Mouse (Mus musculus) limb, embryonic 14.5 days (tissue): ENCODE data around the gene Ttll7. TPM values are rescaled to one million over a fixed set of nuclear protein-coding genes. Genes with fewer than 3 reads are reported as not detected.

Source experiments
- ATAC-seq: fragments of 200-750 bp; cut with Nextera tagmentation; 2 replicates; pipeline ENCODE4 v1.8.0; 2017; ENCODE audit warnings: low read depth, moderate number of reproducible peaks, moderate TSS enrichment; ENCODE audit not compliant: low FRiP score
- DNase-seq: peaks from one replicate; pipeline ENCODE4 v3.0.0-alpha.2; 2015; ENCODE audit warnings: low spot score
- H3K27ac ChIP-seq: fragments of 300-500 bp; sonication (generic); replicated peaks from 2 replicates; pipeline ENCODE4 v1.5.1; 2014; ENCODE audit warnings: low read depth, mild to moderate bottlenecking, low read length, moderate library complexity, mixed read lengths
- H3K27me3 ChIP-seq: fragments of 300-500 bp; sonication (generic); 2 replicates; pipeline ENCODE4 v1.6.1; 2014; ENCODE audit warnings: low read length, mixed read lengths; ENCODE audit not compliant: control insufficient read depth, insufficient read depth
- H3K36me3 ChIP-seq: fragments of 300-500 bp; sonication (generic); 2 replicates; pipeline ENCODE4 v1.6.1; 2014; ENCODE audit warnings: mild to moderate bottlenecking, low read length, moderate library complexity, mixed read lengths; ENCODE audit not compliant: control insufficient read depth, insufficient read depth
- H3K4me1 ChIP-seq: fragments of 300-500 bp; sonication (generic); 2 replicates; pipeline ENCODE4 v1.6.1; 2014; ENCODE audit warnings: antibody characterized with exemption, low read length, mixed read lengths; ENCODE audit not compliant: control insufficient read depth, insufficient read depth
- H3K4me2 ChIP-seq: fragments of 300-500 bp; sonication (generic); replicated peaks from 2 replicates; pipeline ENCODE4 v1.6.1; 2014; ENCODE audit warnings: low read depth, mild to moderate bottlenecking, low read length, moderate library complexity; ENCODE audit not compliant: severe bottlenecking
- H3K4me3 ChIP-seq: fragments of 300-500 bp; sonication (generic); replicated peaks from 2 replicates; pipeline ENCODE4 v1.5.1; 2014; ENCODE audit warnings: low read length
- H3K9ac ChIP-seq: fragments of 300-500 bp; sonication (generic); 2 replicates; pipeline ENCODE4 v1.6.1; 2014; ENCODE audit warnings: mild to moderate bottlenecking, low read depth, low read length, moderate library complexity; ENCODE audit not compliant: severe bottlenecking
- H3K9me3 ChIP-seq: fragments of 300-500 bp; sonication (generic); 2 replicates; pipeline ENCODE4 v1.6.1; 2016; ENCODE audit warnings: low read length; ENCODE audit not compliant: control insufficient read depth
- POLR2A ChIP-seq: fragments of 200-500 bp; IDR thresholded peaks from 2 replicates; pipeline ENCODE4 v1.8.0; 2012; ENCODE audit warnings: inconsistent platforms, mild to moderate bottlenecking, moderate library complexity, borderline replicate concordance; ENCODE audit not compliant: insufficient read depth, insufficient read length; ENCODE audit errors: extremely low read depth
- WGBS: fragments of 180-500 bp; shearing (Covaris S2); extraction: QIAGEN DNeasy Blood & Tissue Kit; methylation state at CpG from one replicate; pipeline ENCODE4 v1.1.7; 2014; 5-methylcytosine and 5-hydroxymethylcytosine counted together
- polyA plus RNA-seq, 2 experiments: library from polyadenylated mRNA; depleted of rRNA in 1 of 2; stranded (reverse) in 1 of 2; unstranded in 1 of 2; fragments of >200 nt; fragmentation: Nextera tagmentation in 1 of 2; extraction: Ambion mirVana in 1 of 2; gene quantifications; 2 replicates each; pipeline versions ENCODE4 v1.2.1 to v1.2.3; 2012 to 2014

The Ttll7 gene
- polyA plus RNA-seq, 2 experiments, result 1.4 to 1.7 TPM

DNA sequence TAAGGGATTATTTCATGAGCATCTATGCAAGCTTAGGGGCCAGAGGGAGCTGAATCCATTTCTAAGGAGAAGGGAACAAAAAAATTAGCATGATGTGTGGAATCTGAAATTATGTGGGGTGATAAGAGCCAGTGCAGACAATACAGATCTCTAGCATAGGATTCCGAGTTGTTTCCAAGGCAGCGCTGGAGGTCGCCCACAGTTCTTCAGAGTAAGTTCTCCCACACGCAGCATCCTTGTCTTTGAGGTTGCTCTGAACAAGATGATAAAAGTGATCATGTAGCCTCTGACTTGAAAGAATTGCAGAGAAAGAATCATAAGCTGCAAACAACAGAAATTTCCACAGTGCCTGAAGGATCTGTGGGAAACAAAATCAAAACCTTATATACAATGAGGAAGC, 31.4 kb upstream of the Ttll7 start:
- Histone ChIP-seq H3K4me2 (no peak overlapping the region), H3K4me1 (no peaks in the 10 kb centered on the region), H3K27ac (no peak overlapping the region), H3K27me3 (no peaks in the 10 kb centered on the region), H3K4me3 (no peak overlapping the region), H3K36me3 (no peaks in the 10 kb centered on the region), H3K9me3 (no peaks in the 10 kb centered on the region), H3K9ac (no peak overlapping the region)
- ATAC-seq (no peak), DNase-seq (no peak)
- TF ChIP-seq POLR2A, result no peak
- WGBS, result 88% methylated on average over 4 of the region's 4 CpGs

- TF ChIP-seq POLR2A, result no peak
- Histone ChIP-seq H3K27ac (no peak overlapping the region), H3K27me3 (no peaks in the 10 kb centered on the region), H3K4me2 (no peak overlapping the region), H3K36me3 (no peaks in the 10 kb centered on the region), H3K9ac (no peak overlapping the region), H3K9me3 (no peaks in the 10 kb centered on the region), H3K4me1 (peaks cover 4% of the 10 kb centered on the region; the same call in 1 of the 2 replicates), H3K4me3 (no peak overlapping the region)
- 41% methylated on average over 3 of the region's 3 CpGs for WGBS
- DNase-seq (no peak), ATAC-seq (no peak)
These were observed 9.4 kb upstream of the Ttll7 start for GRCm38 (mm10) chr3:146842766-146843165.

DNA sequence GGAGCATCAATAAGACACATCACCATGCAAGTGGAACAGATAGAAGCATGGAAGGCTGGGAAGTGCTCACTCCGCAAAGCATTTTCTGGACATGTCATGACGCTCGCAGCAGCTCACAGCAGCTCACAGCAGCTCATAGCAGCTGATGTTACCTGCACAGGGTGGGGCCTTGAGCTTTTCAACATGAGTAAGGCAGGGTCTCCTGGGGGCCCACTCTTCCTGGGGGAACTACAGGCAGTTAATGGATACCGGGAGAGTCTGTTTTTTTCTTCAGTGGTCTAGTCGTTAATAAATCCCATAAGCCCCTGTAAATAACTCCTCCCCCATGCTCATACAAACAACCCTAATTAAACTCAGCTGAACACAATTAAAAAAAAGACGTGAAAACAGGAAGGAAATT, 8.7 kb upstream of the Ttll7 start:
- TF ChIP-seq POLR2A, result no peak
- no peaks in the 10 kb centered on the region for H3K36me3 ChIP-seq
- H3K4me2 ChIP-seq, result no peak overlapping the region
- DNase-seq (no peak), ATAC-seq (no peak)
- H3K27ac ChIP-seq, result no peak overlapping the region
- H3K27me3 ChIP-seq, result no peaks in the 10 kb centered on the region
- no peak overlapping the region for H3K9ac ChIP-seq
- 34% methylated on average over 6 of the region's 6 CpGs for WGBS
- H3K4me3 ChIP-seq, result no peak overlapping the region
- no peaks in the 10 kb centered on the region for H3K9me3 ChIP-seq
- H3K4me1 ChIP-seq, result peaks cover 4% of the 10 kb centered on the region; the same call in 1 of the 2 replicates

DNA sequence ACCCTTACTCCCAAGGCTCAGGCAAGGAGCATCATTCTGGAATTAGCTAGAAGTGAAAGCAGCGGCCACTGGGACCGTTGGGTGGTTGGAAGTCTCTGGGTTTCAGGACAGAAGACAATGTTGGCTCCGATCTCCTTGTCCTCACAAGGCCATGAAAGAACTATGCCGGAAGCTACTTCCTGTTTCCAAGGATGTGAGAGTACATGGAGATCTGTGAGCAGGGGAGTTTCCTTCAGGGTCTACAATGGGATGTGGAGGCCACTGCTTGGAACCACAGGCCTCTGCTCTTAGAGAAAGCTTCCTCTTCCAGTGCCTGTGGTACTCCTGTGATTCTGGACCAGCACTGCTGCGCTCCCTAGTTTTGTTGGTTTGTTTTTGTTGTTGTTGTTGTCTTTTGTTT, 5.9 kb upstream of the Ttll7 start:
- Histone ChIP-seq H3K36me3 (no peaks in the 10 kb centered on the region), H3K4me3 (no peak overlapping the region), H3K27me3 (no peaks in the 10 kb centered on the region), H3K9ac (no peak overlapping the region), H3K4me1 (peaks cover 4% of the 10 kb centered on the region; the same call in 1 of the 2 replicates), H3K9me3 (no peaks in the 10 kb centered on the region), H3K4me2 (no peak overlapping the region), H3K27ac (no peak overlapping the region)
- no peak for DNase-seq
- WGBS, result 92% methylated on average over 5 of the region's 5 CpGs
- ATAC-seq, result no peak
- TF ChIP-seq POLR2A, result no peak

DNA sequence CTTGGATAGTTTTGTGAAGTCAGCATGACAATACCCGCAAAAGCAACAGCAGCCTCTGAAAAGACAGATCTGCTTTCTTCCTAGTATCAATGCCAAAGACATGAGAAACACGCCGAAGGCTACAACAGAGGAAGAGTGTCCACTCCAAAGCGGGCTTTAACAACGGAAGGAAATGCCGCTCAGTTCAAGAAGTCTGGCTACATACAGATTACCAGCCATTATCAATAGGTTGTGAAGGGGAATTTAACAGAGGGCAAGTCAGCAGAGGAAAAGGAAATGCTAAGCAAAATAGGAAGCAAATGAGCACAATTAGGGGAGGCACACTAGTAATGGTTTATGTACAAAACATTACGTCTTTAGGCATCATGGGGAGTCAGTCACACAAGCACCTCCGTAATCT, 4.1 kb upstream of the Ttll7 start:
- 80% methylated on average over 8 of the region's 8 CpGs for WGBS
- H3K27me3 ChIP-seq, result no peaks in the 10 kb centered on the region
- H3K4me3 ChIP-seq, result no peak overlapping the region
- no peak overlapping the region for H3K9ac ChIP-seq
- no peak for DNase-seq
- no peak overlapping the region for H3K27ac ChIP-seq
- no peak overlapping the region for H3K4me2 ChIP-seq
- no peak for TF ChIP-seq POLR2A
- no peak for ATAC-seq
- no peaks in the 10 kb centered on the region for H3K36me3 ChIP-seq
- H3K4me1 ChIP-seq, result peaks cover 4% of the 10 kb centered on the region; the same call in 1 of the 2 replicates
- H3K9me3 ChIP-seq, result no peaks in the 10 kb centered on the region

DNA sequence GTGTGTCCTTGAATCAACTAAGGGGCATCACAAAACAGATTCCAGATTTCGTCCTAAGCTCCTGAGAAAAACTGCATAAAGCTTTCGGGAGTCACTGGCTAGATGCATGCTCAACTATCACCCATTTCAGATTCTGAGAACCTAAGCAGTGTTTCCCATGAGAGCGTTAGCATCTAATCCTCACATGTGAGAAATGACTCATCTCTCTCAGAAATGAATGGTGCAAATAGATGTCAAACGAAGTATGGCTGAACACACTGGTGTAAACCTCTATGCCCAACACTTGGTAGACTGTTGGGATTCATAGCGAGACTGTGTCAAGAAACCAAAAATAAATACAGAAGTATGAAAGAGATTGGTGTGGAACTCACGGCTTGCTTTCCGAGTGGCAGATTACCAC, 2.8 kb upstream of the Ttll7 start:
- ATAC-seq, result no peak
- H3K36me3 ChIP-seq, result no peaks in the 10 kb centered on the region
- no peak overlapping the region for H3K4me2 ChIP-seq
- no peak for DNase-seq
- H3K4me1 ChIP-seq, result no peaks in the 10 kb centered on the region
- H3K9me3 ChIP-seq, result no peaks in the 10 kb centered on the region
- H3K27me3 ChIP-seq, result no peaks in the 10 kb centered on the region
- H3K27ac ChIP-seq, result no peak overlapping the region
- no peak overlapping the region for H3K4me3 ChIP-seq
- no peak for TF ChIP-seq POLR2A
- 91% methylated on average over 7 of the region's 7 CpGs for WGBS
- H3K9ac ChIP-seq, result no peak overlapping the region
